ENCODE assay signal across 26 mouse cellular contexts in the genomic region with DNA sequence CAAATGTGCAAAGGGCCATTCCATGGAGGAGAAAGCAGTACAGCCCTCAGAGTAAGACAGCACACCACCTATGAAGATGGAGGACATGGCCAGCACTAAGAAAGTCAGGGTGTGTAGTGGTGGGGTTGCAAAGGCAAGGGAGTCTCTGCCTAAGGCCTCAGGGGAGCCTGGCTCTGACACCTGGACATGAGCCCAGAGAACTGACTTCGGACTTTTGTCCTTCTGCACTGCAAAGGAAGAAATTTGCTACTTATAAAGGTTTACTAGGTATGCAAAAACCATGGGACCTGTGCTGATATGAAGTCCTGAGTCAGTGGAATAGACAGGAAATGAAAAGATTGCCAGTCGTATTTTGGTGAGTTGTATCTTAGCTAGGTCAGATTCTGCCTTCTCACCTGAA. TPM values are rescaled to one million over a fixed set of nuclear protein-coding genes. Genes with fewer than 3 reads are reported as not detected.
"Had no signal": no experiment of that assay in that cellular context is flagged by ENCODE, and none has a peak within 500 bp of the region (broad histone marks: within the 10 kb centered on the region; RNA-seq: fewer than 3 reads in every experiment).

No protein-coding gene starts in this region.

- ATAC-seq: forebrain, postnatal 0 days; hindbrain, postnatal 0 days; intestine, embryonic 16.5 days; liver, postnatal 0 days had no signal

- H3K4me1 ChIP-seq: heart, embryonic 13.5 days; heart, embryonic 15.5 days; hindbrain, embryonic 13.5 days; hindbrain, embryonic 15.5 days; limb, embryonic 10.5 days; limb, embryonic 12.5 days; liver, embryonic 13.5 days; liver, embryonic 15.5 days had no signal

- H3K27ac ChIP-seq: heart, adult 2 months; heart, embryonic 13.5 days; heart, embryonic 15.5 days; hindbrain, embryonic 13.5 days; hindbrain, embryonic 15.5 days; hindbrain, postnatal 0 days; kidney, postnatal 0 days; limb, embryonic 10.5 days; limb, embryonic 12.5 days; liver, embryonic 13.5 days; liver, embryonic 15.5 days had no signal

- DNase-seq: forebrain, postnatal 0 days; gastrocnemius, postnatal 14 days; gastrocnemius, postnatal 36 days; heart, adult 11 months; heart, adult 2 months; heart, postnatal 14 days; heart, postnatal 36 days; layer of hippocampus, adult 9-11 months; layer of hippocampus, postnatal 36 days; liver; liver, embryonic 13.5 days; liver, postnatal 0 days; lung, adult 2 months had no signal

- H3K36me3 ChIP-seq: heart, embryonic 13.5 days; heart, embryonic 15.5 days; hindbrain, embryonic 13.5 days; hindbrain, embryonic 15.5 days; limb, embryonic 10.5 days; limb, embryonic 12.5 days; liver, embryonic 13.5 days; liver, embryonic 15.5 days had no signal

- H3K4me3 ChIP-seq: heart, adult 2 months; heart, embryonic 13.5 days; heart, embryonic 15.5 days; hindbrain, embryonic 13.5 days; hindbrain, embryonic 15.5 days; left cerebral cortex, adult 2 months; limb, embryonic 10.5 days; limb, embryonic 12.5 days; liver, embryonic 13.5 days; liver, embryonic 15.5 days had no signal

- H3K9me3 ChIP-seq: heart, embryonic 13.5 days; heart, embryonic 15.5 days; hindbrain, embryonic 13.5 days; hindbrain, embryonic 15.5 days; limb, embryonic 10.5 days; limb, embryonic 12.5 days; liver, embryonic 13.5 days; liver, embryonic 15.5 days had no signal

- H3K9ac ChIP-seq: forebrain, postnatal 0 days; heart, embryonic 13.5 days; heart, embryonic 15.5 days; hindbrain, embryonic 13.5 days; hindbrain, embryonic 15.5 days; limb, embryonic 12.5 days; liver, embryonic 13.5 days; liver, embryonic 15.5 days; liver, postnatal 0 days had no signal

- H3K27me3 ChIP-seq: heart, embryonic 13.5 days; heart, embryonic 15.5 days; hindbrain, embryonic 13.5 days; hindbrain, embryonic 15.5 days; limb, embryonic 12.5 days had no signal

- H3K4me2 ChIP-seq: heart, embryonic 11.5 days; heart, embryonic 13.5 days; heart, embryonic 15.5 days; hindbrain, embryonic 13.5 days; hindbrain, embryonic 15.5 days; limb, embryonic 12.5 days; liver, embryonic 13.5 days; liver, embryonic 15.5 days had no signal

RNA-seq across cellular contexts. Expression of a gene that starts 28.1 kb away (rescaled TPM):
- total RNA-seq: hematopoietic stem cell, adult 5-6 weeks had no signal
